Mouse (Mus musculus) neutrophil, adult 5-6 weeks (primary cell): ENCODE measurements around the gene Pgc. TPM values are rescaled to one million over a fixed set of nuclear protein-coding genes. Genes with fewer than 3 reads are reported as not detected.

ENCODE experiments used
- ATAC-seq: fragments of 151-379, 151-347 bp; 2 replicates; pipeline ENCODE4 v1.8.0; 2017; ENCODE audit warnings: mild to moderate bottlenecking, moderate TSS enrichment; ENCODE audit not compliant: insufficient number of reproducible peaks, poor library complexity, low FRiP score, severe bottlenecking; ENCODE audit errors: extremely low read depth
- total RNA-seq: library from RNA; stranded (forward); fragments of 200-1000 nt; gene quantifications from 2 replicates; pipeline ENCODE4 v1.2.3, GENCODE M21; 2017

The Pgc gene
- total RNA-seq, 1 experiment from 2014 or later = not detected

- ATAC-seq = no peak
These were observed 41.0 kb downstream of the Pgc start for GRCm38 (mm10) chr17:47767456-47768141.

- ATAC-seq = peak; percentile 76
These were observed 42.1 kb downstream of the Pgc start for GRCm38 (mm10) chr17:47768707-47769276.

GRCm38 (mm10) chr17:47769389-47770299 lies 43.0 kb downstream of the Pgc start:
- no peak for ATAC-seq

GRCm38 (mm10) chr17:47773604-47774003 lies 47.0 kb downstream of the Pgc start:
- ATAC-seq = no peak

- no peak for ATAC-seq
These were observed 50.5 kb downstream of the Pgc start for GRCm38 (mm10) chr17:47777141-47777540.

- ATAC-seq = no peak
These were observed 53.8 kb downstream of the Pgc start for GRCm38 (mm10) chr17:47780470-47780869.

- ATAC-seq = no peak
These were observed 55.8 kb downstream of the Pgc start for GRCm38 (mm10) chr17:47782486-47782885.

- ATAC-seq = no peak
These were observed 57.0 kb downstream of the Pgc start for GRCm38 (mm10) chr17:47783445-47784223.

Other genes starting within 250 kb of the Pgc start
- 78.6 and 83.3 TPM in 2 replicates for gene Taf8, start 224.6 kb upstream of the Pgc start, total RNA-seq
- 215 and 232 TPM in 2 replicates for gene Ccnd3, start 221.8 kb upstream of the Pgc start, total RNA-seq
- 6.3 and 6.4 TPM in 2 replicates for gene Bysl, start 115.3 kb upstream of the Pgc start, total RNA-seq
- gene Med20, start 115.3 kb upstream of the Pgc start, total RNA-seq = 48.5 and 57.4 TPM in 2 replicates
- gene Gm20517, start 115.3 kb upstream of the Pgc start, total RNA-seq = 2.5 and 3.3 TPM in 2 replicates
- gene Usp49, start 96.2 kb upstream of the Pgc start, total RNA-seq = 3.1 and 3.8 TPM in 2 replicates
- gene Tomm6, start 38.5 kb upstream of the Pgc start, total RNA-seq = 21.2 and 32.3 TPM in 2 replicates
- 1.2 TPM in 1 of 2 replicates, not detected in the other for gene Frs3, start 37.8 kb upstream of the Pgc start, total RNA-seq
- gene Gm21981, start 32.4 kb upstream of the Pgc start, total RNA-seq = not detected in 2 replicates
- gene Prickle4, start 32.1 kb upstream of the Pgc start, total RNA-seq = not detected in 2 replicates
- gene Tfeb, start 10.2 kb downstream of the Pgc start, total RNA-seq = 86.0 and 116 TPM in 2 replicates
- not detected in 2 replicates for gene Mdfi, start 107.8 kb downstream of the Pgc start, total RNA-seq
- 13.2 and 19.2 TPM in 2 replicates for gene Foxp4, start 197.8 kb downstream of the Pgc start, total RNA-seq